Mouse (Mus musculus) megakaryocyte progenitor cell, adult 5-6 weeks (primary cell): ENCODE measurements around the gene Eng. TPM values are rescaled to one million over a fixed set of nuclear protein-coding genes. Genes with fewer than 3 reads are reported as not detected.

Source experiments
- ATAC-seq: replicated peaks from 2 replicates; pipeline ENCODE4 v1.8.0; 2016; ENCODE audit warnings: mild to moderate bottlenecking, moderate TSS enrichment, inconsistent platforms; ENCODE audit not compliant: poor library complexity
- total RNA-seq, 2 experiments: library from RNA; stranded (forward) in 1 of 2; stranded (reverse) in 1 of 2; fragments of 157-497, 149-512 nt in 1 of 2; fragments of 200-1000 nt in 1 of 2; gene quantifications; 2 replicates each; pipeline versions ENCODE4 v1.2.3 to v1.2.4; 2015 to 2017

The Eng gene
- total RNA-seq, 2 experiments from 2014 or later = 8.5 to 15.5 TPM

- ATAC-seq = peak; percentile 78
Observed at GRCm38 (mm10) chr2:32620682-32621516, 25.5 kb upstream of the Eng start.

GRCm38 (mm10) chr2:32621517-32621859, 24.9 kb upstream of the Eng start, which contains the start of gene Ak1:
Gene Ak1 (plus strand): TSS chr2:32621758.
- ATAC-seq = no peak; the same call in 1 of the 2 replicates

GRCm38 (mm10) chr2:32624111-32624748, 22.2 kb upstream of the Eng start:
- no peak for ATAC-seq

- peak; percentile 51; the same call in 1 of the 2 replicates for ATAC-seq
Observed at GRCm38 (mm10) chr2:32625212-32625872, 21.1 kb upstream of the Eng start.

- ATAC-seq = no peak
Observed at GRCm38 (mm10) chr2:32625873-32626694, 20.3 kb upstream of the Eng start.

GRCm38 (mm10) chr2:32627266-32628043, 18.9 kb upstream of the Eng start:
- ATAC-seq = no peak

- ATAC-seq = no peak
Observed at GRCm38 (mm10) chr2:32628044-32628550, 18.3 kb upstream of the Eng start.

- ATAC-seq = no peak
Observed at GRCm38 (mm10) chr2:32628729-32629128, 17.7 kb upstream of the Eng start.

GRCm38 (mm10) chr2:32629276-32629976, 17.0 kb upstream of the Eng start:
- peak; percentile 45 for ATAC-seq

- no peak for ATAC-seq
Observed at GRCm38 (mm10) chr2:32630036-32630435, 16.4 kb upstream of the Eng start.

GRCm38 (mm10) chr2:32631046-32631445, 15.3 kb upstream of the Eng start:
- ATAC-seq = no peak

GRCm38 (mm10) chr2:32631737-32632394, 14.5 kb upstream of the Eng start:
- ATAC-seq = peak; percentile 83

- no peak for ATAC-seq
Observed at GRCm38 (mm10) chr2:32633660-32634059, 12.7 kb upstream of the Eng start.

GRCm38 (mm10) chr2:32634277-32635105, 11.9 kb upstream of the Eng start:
- ATAC-seq = no peak

- no peak for ATAC-seq
Observed at GRCm38 (mm10) chr2:32636617-32637016, 9.8 kb upstream of the Eng start.

- peak; percentile 77 for ATAC-seq
Observed at GRCm38 (mm10) chr2:32637778-32638281, 8.6 kb upstream of the Eng start.

- no peak for ATAC-seq
Observed at GRCm38 (mm10) chr2:32639632-32640031, 6.8 kb upstream of the Eng start.
